Mouse (Mus musculus) brain, adult 2 months (tissue): ENCODE results near the gene Tsen54.

Experiments used
- DNase-seq: peaks from one replicate; pipeline ENCODE4 v3.0.0; 2011; ENCODE audit warnings: low read depth, low spot score

Tsen54 gene

DNA sequence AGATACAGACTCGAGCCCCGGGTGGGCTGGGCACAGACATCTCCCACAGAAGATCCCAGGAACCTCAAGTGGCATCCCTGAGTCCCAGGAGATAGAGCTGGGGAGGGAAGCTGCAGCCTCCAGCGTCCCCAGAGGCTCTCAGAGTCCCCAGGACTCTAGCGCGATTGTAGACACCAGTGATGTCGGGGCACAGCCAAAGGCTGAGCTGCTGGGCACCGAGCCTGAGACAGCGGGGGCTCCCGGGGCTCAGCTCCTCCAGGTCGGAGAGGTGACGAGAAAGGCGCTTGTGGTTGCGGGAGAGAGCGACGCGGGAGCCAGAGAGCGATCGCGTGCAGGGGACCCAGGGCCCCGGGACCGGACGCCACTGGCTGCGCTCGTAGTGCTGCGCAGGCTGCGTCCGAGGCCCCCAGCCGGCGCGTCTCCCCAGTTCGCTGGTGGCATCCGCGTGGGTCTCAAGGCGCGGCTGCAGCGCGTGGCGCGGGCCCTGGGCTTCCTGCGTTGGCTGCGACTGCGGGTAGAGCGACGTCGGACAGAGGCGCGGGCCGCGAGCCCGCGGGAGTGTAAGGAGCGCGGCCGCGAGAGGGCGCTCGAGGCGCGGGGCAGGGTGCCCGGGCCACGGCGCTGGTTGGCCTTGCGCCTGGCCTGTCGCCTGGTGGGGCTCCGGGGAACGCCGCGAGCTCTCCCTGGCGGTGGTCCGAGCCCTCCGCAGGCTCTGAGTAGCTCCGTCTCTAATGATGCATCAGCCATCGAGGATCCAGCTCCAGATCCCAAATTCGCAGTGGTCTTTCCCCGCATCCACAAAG, 44.8 kb downstream of the Tsen54 start:
- peak; percentile 71 for DNase-seq

DNA sequence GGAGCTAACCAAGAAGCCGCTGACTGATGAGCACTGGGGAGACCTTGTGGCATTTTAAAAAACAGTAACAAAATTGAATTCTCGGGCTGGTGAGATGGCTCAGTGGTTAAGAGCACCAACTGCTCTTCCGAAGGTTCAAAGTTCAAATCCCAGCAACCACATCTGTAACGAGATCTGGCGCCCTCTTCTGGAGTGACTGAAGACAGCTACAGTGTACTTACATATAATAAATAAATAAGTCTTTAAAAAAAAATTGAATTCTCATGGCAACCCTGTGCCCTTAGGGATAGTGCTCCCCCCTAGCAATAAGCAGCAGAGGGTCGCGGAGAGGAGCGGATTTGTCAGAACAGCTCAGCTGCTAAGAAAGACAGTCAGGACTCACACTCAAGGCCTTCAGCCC, 49.4 kb downstream of the Tsen54 start:
- no peak for DNase-seq

DNA sequence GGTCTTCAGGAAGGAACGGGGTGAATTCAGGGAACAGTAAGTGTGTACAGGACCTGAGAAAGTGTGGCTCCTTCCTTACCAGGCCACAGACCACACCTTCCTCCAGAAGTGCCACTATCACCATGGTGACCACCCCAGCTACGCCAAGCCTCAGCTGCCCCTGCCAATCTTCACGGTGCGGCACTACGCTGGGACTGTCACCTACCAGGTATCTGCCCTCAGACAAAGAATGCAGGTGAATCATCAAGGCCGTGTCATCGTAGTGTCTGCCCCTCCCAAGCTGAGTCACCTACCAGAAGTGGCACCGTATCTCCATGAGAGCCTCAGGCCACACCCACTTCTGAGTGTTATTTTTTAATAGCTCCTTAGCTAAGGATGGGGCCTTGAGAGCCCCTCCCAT, 54.9 kb downstream of the Tsen54 start:
- DNase-seq = peak; percentile 22

DNA sequence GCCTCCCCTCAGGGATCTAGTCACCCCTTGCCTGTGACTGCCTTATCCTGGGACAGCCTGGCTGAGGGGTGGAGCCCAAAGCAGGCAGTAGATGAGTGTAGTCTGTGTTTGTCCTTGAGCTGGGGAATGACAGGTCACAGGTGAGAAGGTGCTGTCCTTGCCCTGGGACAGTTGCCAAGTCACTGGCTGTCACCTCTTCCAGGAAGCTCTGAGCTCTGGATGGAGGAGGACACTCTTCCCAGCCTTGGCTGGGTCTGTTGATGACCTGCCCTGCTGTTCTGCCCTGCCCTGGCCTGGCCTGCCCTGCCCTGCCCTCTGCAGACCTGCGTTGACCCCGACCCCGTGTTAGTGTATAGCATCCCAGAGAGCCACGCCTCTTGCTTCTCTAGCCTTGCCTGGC, 57.9 kb downstream of the Tsen54 start:
- DNase-seq = no peak
